ENCODE assay signal across 23 mouse cellular contexts in genomic region chr7:16104611-16105388, GRCm38 (mm10). TPM values are rescaled to one million over a fixed set of nuclear protein-coding genes. Genes with fewer than 3 reads are reported as not detected.
A peak's percentile ranks its signal among the peaks of the same experiment; 100 is the strongest.
DNase-seq lines count a peak whose midpoint lies in the region; ATAC-seq and TF ChIP-seq lines count a peak whose summit lies in the region.
"Had no signal": no experiment of that assay in that cellular context is flagged by ENCODE, and none has a peak within 500 bp of the region (broad histone marks: within the 10 kb centered on the region; RNA-seq: fewer than 3 reads in every experiment).

No protein-coding gene starts in this region.

- H3K27me3 ChIP-seq in hindbrain, embryonic 11.5 days (ENCODE audit: control insufficient read depth, insufficient read depth, low read length): no peaks in the 10 kb centered on the region
- no peaks in the 10 kb centered on the region for H3K27me3 ChIP-seq in hindbrain, embryonic 10.5 days (ENCODE audit: insufficient read depth, poor library complexity, severe bottlenecking)
- no peaks in the 10 kb centered on the region for H3K27me3 ChIP-seq in midbrain, postnatal 0 days (ENCODE audit: insufficient read depth, low read length)
- no peaks in the 10 kb centered on the region for H3K27me3 ChIP-seq in midbrain, embryonic 15.5 days (replicated peaks)
- H3K27me3 ChIP-seq: forebrain, embryonic 15.5 days; limb, embryonic 12.5 days; liver, embryonic 12.5 days; Patski had no signal

- TF ChIP-seq CTCF in midbrain, postnatal 0 days (IDR thresholded peaks at IDR 0.05): no peak

- H3K9me3 ChIP-seq in hindbrain, embryonic 11.5 days (ENCODE audit: control insufficient read depth, low read length): no peaks in the 10 kb centered on the region
- no peaks in the 10 kb centered on the region for H3K9me3 ChIP-seq in hindbrain, embryonic 10.5 days
- H3K9me3 ChIP-seq in midbrain, postnatal 0 days (ENCODE audit: low read length): no peaks in the 10 kb centered on the region
- H3K9me3 ChIP-seq in midbrain, embryonic 15.5 days: no peaks in the 10 kb centered on the region
- H3K9me3 ChIP-seq: forebrain, embryonic 15.5 days; limb, embryonic 12.5 days; liver, embryonic 12.5 days had no signal

- H3K9ac ChIP-seq in hindbrain, embryonic 11.5 days (ENCODE audit: low read depth, low read length): no peak overlapping the region
- 0 out of 2 replicates have a peak overlapping the region, but pooled peaks have one; percentile 4 for H3K9ac ChIP-seq in midbrain, postnatal 0 days (replicated peaks; ENCODE audit: low read length, poor library complexity, severe bottlenecking)
- no peak overlapping the region for H3K9ac ChIP-seq in midbrain, embryonic 15.5 days
- H3K9ac ChIP-seq: forebrain, embryonic 15.5 days; limb, embryonic 12.5 days; liver, embryonic 12.5 days had no signal

- H3K4me2 ChIP-seq in hindbrain, embryonic 11.5 days (replicated peaks; ENCODE audit: low read depth, low read length): no peak overlapping the region
- no peak overlapping the region for H3K4me2 ChIP-seq in midbrain, postnatal 0 days (ENCODE audit: low read depth, low read length, poor library complexity, severe bottlenecking)
- H3K4me2 ChIP-seq in midbrain, embryonic 15.5 days: no peak overlapping the region
- H3K4me2 ChIP-seq: forebrain, embryonic 15.5 days; limb, embryonic 12.5 days; liver, embryonic 12.5 days had no signal

- ATAC-seq in hindbrain, embryonic 11.5 days (ENCODE audit: low FRiP score): no peak
- ATAC-seq in midbrain, postnatal 0 days (ENCODE audit: low FRiP score): no peak
- ATAC-seq in midbrain, embryonic 15.5 days (replicated peaks): no peak
- ATAC-seq: liver, embryonic 12.5 days had no signal

- peak; percentile 35 for DNase-seq in cerebellum, adult 11-12 months
- DNase-seq in cerebellum, postnatal 10 days: no peak
- no peak for DNase-seq in hindbrain, embryonic 11.5 days (ENCODE audit: low spot score)
- DNase-seq in hindbrain, embryonic 10.5 days (ENCODE audit: low spot score): no peak
- no peak for DNase-seq in midbrain, postnatal 0 days (ENCODE audit: low spot score)
- peak; percentile 6 for DNase-seq in retina, embryonic 14.5 days (ENCODE audit: low spot score)
- no peak for DNase-seq in ovary, postnatal 10 days (ENCODE audit: low spot score)
- DNase-seq: adrenal gland, adult 8-10 months; kidney, adult 18-20 months; lung, adult 2 months; lung, postnatal 36 days; right cerebral cortex, postnatal 4 days had no signal

- H3K4me1 ChIP-seq in hindbrain, embryonic 11.5 days (replicated peaks; ENCODE audit: control insufficient read depth, insufficient read depth, low read length): no peaks in the 10 kb centered on the region; the same call in 1 of the 2 replicates
- peaks cover 24% of the 10 kb centered on the region for H3K4me1 ChIP-seq in hindbrain, embryonic 10.5 days (replicated peaks)
- no peaks in the 10 kb centered on the region; the same call in 1 of the 2 replicates for H3K4me1 ChIP-seq in midbrain, postnatal 0 days (ENCODE audit: insufficient read depth, low read length)
- H3K4me1 ChIP-seq in midbrain, embryonic 15.5 days: peaks cover 21% of the 10 kb centered on the region

- H3K36me3 ChIP-seq in hindbrain, embryonic 11.5 days (ENCODE audit: control insufficient read depth, insufficient read depth, low read length): 0 out of 2 replicates have a peak, but pooled peaks cover 6% of the 10 kb centered on the region
- peaks cover 82% of the 10 kb centered on the region for H3K36me3 ChIP-seq in hindbrain, embryonic 10.5 days
- peaks cover 51% of the 10 kb centered on the region for H3K36me3 ChIP-seq in midbrain, postnatal 0 days (ENCODE audit: insufficient read depth, low read length)
- peaks cover under 1% of the 10 kb centered on the region; the same call in 1 of the 2 replicates for H3K36me3 ChIP-seq in midbrain, embryonic 15.5 days (replicated peaks)

- WGBS in hindbrain, embryonic 11.5 days: 90% methylated on average over 7 of the region's 7 CpGs
- 92% methylated on average over 7 of the region's 7 CpGs for WGBS in hindbrain, embryonic 10.5 days
- 88% methylated on average over 7 of the region's 7 CpGs for WGBS in midbrain, postnatal 0 days
- 90% methylated on average over 7 of the region's 7 CpGs for WGBS in midbrain, embryonic 15.5 days

- 0 out of 2 replicates have a peak overlapping the region, but pooled peaks have one; percentile 65 for H3K27ac ChIP-seq in hindbrain, embryonic 11.5 days (ENCODE audit: low read depth, low read length)
- H3K27ac ChIP-seq in hindbrain, embryonic 10.5 days: no peak overlapping the region; the same call in 1 of the 2 replicates
- H3K27ac ChIP-seq in midbrain, postnatal 0 days (ENCODE audit: low read depth, low read length): no peak overlapping the region
- H3K27ac ChIP-seq in midbrain, embryonic 15.5 days: no peak overlapping the region
- H3K27ac ChIP-seq: kidney, postnatal 0 days; limb, embryonic 12.5 days; liver, embryonic 12.5 days; stomach, postnatal 0 days had no signal

- no peak overlapping the region for H3K4me3 ChIP-seq in hindbrain, embryonic 11.5 days (ENCODE audit: low read depth, low read length)
- no peak overlapping the region for H3K4me3 ChIP-seq in hindbrain, embryonic 10.5 days
- H3K4me3 ChIP-seq in midbrain, postnatal 0 days (ENCODE audit: low read depth, low read length): no peak overlapping the region
- H3K4me3 ChIP-seq in midbrain, embryonic 15.5 days: no peak overlapping the region
- H3K4me3 ChIP-seq: forebrain, embryonic 15.5 days; limb, embryonic 12.5 days; liver, embryonic 12.5 days had no signal

RNA-seq across cellular contexts. Expression of gene Napa, which starts 6.5 kb away (rescaled TPM):
- polyA plus RNA-seq in hindbrain, embryonic 11.5 days (2014; fragmentation: Nextera tagmentation; extraction: Ambion mirVana): 176 and 177 TPM in 2 replicates
- 193 and 221 TPM in 2 replicates for polyA plus RNA-seq in hindbrain, embryonic 10.5 days (2016; fragmentation: Nextera tagmentation; extraction: Ambion mirVana)
- 375 and 403 TPM in 2 replicates for total RNA-seq in midbrain, postnatal 0 days (2014; rRNA removed)
- polyA plus RNA-seq in midbrain, postnatal 0 days (2015; fragmentation: Nextera tagmentation; extraction: Ambion mirVana): 236 and 258 TPM in 2 replicates
- 224 and 234 TPM in 2 replicates for polyA plus RNA-seq in midbrain, embryonic 15.5 days (2015; fragmentation: Nextera tagmentation; extraction: Ambion mirVana)

RNA-seq across cellular contexts. Expression of gene Kptn, which starts 14.9 kb away (rescaled TPM):
- 21.7 and 23.1 TPM in 2 replicates for polyA plus RNA-seq in hindbrain, embryonic 11.5 days (2014; fragmentation: Nextera tagmentation; extraction: Ambion mirVana)
- polyA plus RNA-seq in hindbrain, embryonic 10.5 days (2016; fragmentation: Nextera tagmentation; extraction: Ambion mirVana): 27.0 and 30.5 TPM in 2 replicates
- total RNA-seq in midbrain, postnatal 0 days (2014; rRNA removed): 42.5 and 44.1 TPM in 2 replicates
- polyA plus RNA-seq in midbrain, postnatal 0 days (2015; fragmentation: Nextera tagmentation; extraction: Ambion mirVana): 35.9 and 36.7 TPM in 2 replicates
- polyA plus RNA-seq in midbrain, embryonic 15.5 days (2015; fragmentation: Nextera tagmentation; extraction: Ambion mirVana): 51.2 and 55.1 TPM in 2 replicates

RNA-seq across cellular contexts. Expression of gene Slc8a2, which starts 24.8 kb away (rescaled TPM):
- polyA plus RNA-seq in hindbrain, embryonic 11.5 days (2014; fragmentation: Nextera tagmentation; extraction: Ambion mirVana): 0.84 and 1.0 TPM in 2 replicates
- polyA plus RNA-seq in hindbrain, embryonic 10.5 days (2016; fragmentation: Nextera tagmentation; extraction: Ambion mirVana): 0.26 and 0.42 TPM in 2 replicates
- total RNA-seq in midbrain, postnatal 0 days (2014; rRNA removed): 64.2 and 76.0 TPM in 2 replicates
- polyA plus RNA-seq in midbrain, postnatal 0 days (2015; fragmentation: Nextera tagmentation; extraction: Ambion mirVana): 0.96 and 1.1 TPM in 2 replicates
- 0.80 and 0.88 TPM in 2 replicates for polyA plus RNA-seq in midbrain, embryonic 15.5 days (2015; fragmentation: Nextera tagmentation; extraction: Ambion mirVana)
- total RNA-seq: megakaryocyte-erythroid progenitor cell, adult 5-6 weeks had no signal
- polyA plus RNA-seq: liver, embryonic 12.5 days had no signal

RNA-seq across cellular contexts. Expression of gene Zfp541, which starts 43.2 kb away (rescaled TPM):
- not detected in 2 replicates for polyA plus RNA-seq in hindbrain, embryonic 11.5 days (2014; fragmentation: Nextera tagmentation; extraction: Ambion mirVana)
- 0.04 TPM in 1 of 2 replicates, not detected in the other for polyA plus RNA-seq in hindbrain, embryonic 10.5 days (2016; fragmentation: Nextera tagmentation; extraction: Ambion mirVana)
- total RNA-seq in midbrain, postnatal 0 days (2014; rRNA removed): 0.14 and 0.33 TPM in 2 replicates
- 0.15 TPM in 2 replicates for polyA plus RNA-seq in midbrain, postnatal 0 days (2015; fragmentation: Nextera tagmentation; extraction: Ambion mirVana)
- 0.05 and 0.10 TPM in 2 replicates for polyA plus RNA-seq in midbrain, embryonic 15.5 days (2015; fragmentation: Nextera tagmentation; extraction: Ambion mirVana)
- total RNA-seq: common myeloid progenitor, adult 5-6 weeks; megakaryocyte-erythroid progenitor cell, adult 5-6 weeks had no signal
- polyA plus RNA-seq: embryonic facial prominence, embryonic 11.5 days; forebrain, embryonic 15.5 days; heart, postnatal 0 days; limb, embryonic 12.5 days; liver, embryonic 12.5 days had no signal

RNA-seq across cellular contexts. Expression of gene Bicra, which starts 57.1 kb away (rescaled TPM):
- polyA plus RNA-seq in hindbrain, embryonic 11.5 days (2014; fragmentation: Nextera tagmentation; extraction: Ambion mirVana): 6.6 and 9.2 TPM in 2 replicates
- polyA plus RNA-seq in hindbrain, embryonic 10.5 days (2016; fragmentation: Nextera tagmentation; extraction: Ambion mirVana): 7.7 and 10.7 TPM in 2 replicates
- total RNA-seq in midbrain, postnatal 0 days (2014; rRNA removed): 6.3 and 7.0 TPM in 2 replicates
- polyA plus RNA-seq in midbrain, postnatal 0 days (2015; fragmentation: Nextera tagmentation; extraction: Ambion mirVana): 3.1 and 4.1 TPM in 2 replicates
- 9.2 TPM in 2 replicates for polyA plus RNA-seq in midbrain, embryonic 15.5 days (2015; fragmentation: Nextera tagmentation; extraction: Ambion mirVana)

Comparison
In these comparisons a context has a peak if more than half of its experiments do, and no peak if none do; other contexts are left out.
1. DNase-seq: peak in cerebellum, adult 11-12 months (single experiment) and retina, embryonic 14.5 days (single experiment); none in cerebellum, postnatal 10 days (0 of 2), hindbrain, embryonic 11.5 days (single experiment), hindbrain, embryonic 10.5 days (single experiment), midbrain, postnatal 0 days (single experiment) and ovary, postnatal 10 days (single experiment).